Mouse (Mus musculus) forebrain, embryonic 14.5 days (tissue): Measurements from ENCODE around the gene S100a13. TPM values are rescaled to one million over a fixed set of nuclear protein-coding genes. Genes with fewer than 3 reads are reported as not detected.

Source experiments
- ATAC-seq: fragments of 200-750 bp; cut with Nextera tagmentation; 2 replicates; pipeline ENCODE4 v1.8.0; 2017; ENCODE audit warnings: mild to moderate bottlenecking, moderate library complexity
- DNase-seq: peaks from one replicate; pipeline ENCODE4 v3.0.0-alpha.2; 2015; ENCODE audit warnings: low spot score
- H3K27ac ChIP-seq: fragments of 300-500 bp; sonication (generic); 2 replicates; pipeline ENCODE4 v1.5.1; 2014; ENCODE audit warnings: low read depth, mild to moderate bottlenecking, control low read depth, low read length, moderate library complexity
- H3K27me3 ChIP-seq: fragments of 300-500 bp; sonication (generic); replicated peaks from 2 replicates; pipeline ENCODE4 v1.6.1; 2014; ENCODE audit warnings: low read length, control low read depth, mixed read lengths; ENCODE audit not compliant: control insufficient read depth, insufficient read depth
- H3K36me3 ChIP-seq: fragments of 300-500 bp; sonication (generic); 2 replicates; pipeline ENCODE4 v1.6.1; 2014; ENCODE audit warnings: low read length, control low read depth; ENCODE audit not compliant: control insufficient read depth, insufficient read depth
- H3K4me1 ChIP-seq: fragments of 300-500 bp; sonication (generic); 2 replicates; pipeline ENCODE4 v1.6.1; 2014; ENCODE audit warnings: antibody characterized with exemption, low read length, control low read depth; ENCODE audit not compliant: control insufficient read depth, insufficient read depth
- H3K4me2 ChIP-seq: fragments of 300-500 bp; sonication (generic); 2 replicates; pipeline ENCODE4 v1.6.1; 2014; ENCODE audit warnings: mild to moderate bottlenecking, control low read depth, low read length
- H3K4me3 ChIP-seq: fragments of 300-500 bp; sonication (generic); 2 replicates; pipeline ENCODE4 v1.5.1; 2014; ENCODE audit warnings: low read depth, low read length, control low read depth
- H3K9ac ChIP-seq: fragments of 300-500 bp; sonication (generic); 2 replicates; pipeline ENCODE4 v1.6.1; 2014; ENCODE audit warnings: mild to moderate bottlenecking, low read length, control low read depth, moderate library complexity
- H3K9me3 ChIP-seq: fragments of 300-500 bp; sonication (generic); replicated peaks from 2 replicates; pipeline ENCODE4 v1.6.1; 2016; ENCODE audit warnings: low read length, control low read depth, mixed read lengths; ENCODE audit not compliant: control insufficient read depth
- WGBS: fragments of 180-500 bp; shearing (Covaris S2); extraction: QIAGEN DNeasy Blood & Tissue Kit; methylation state at CpG from one replicate; pipeline ENCODE4 v1.1.7; 2014; 5-methylcytosine and 5-hydroxymethylcytosine counted together
- polyA plus RNA-seq: library from polyadenylated mRNA; unstranded; fragments of >200 nt; fragmentation: Nextera tagmentation; extraction: Ambion mirVana; gene quantifications from 2 replicates; pipeline ENCODE4 v1.2.1, GENCODE M21; 2014

S100a13 gene
- polyA plus RNA-seq, 1 experiment from 2014 or later: 11.1 TPM

- Histone ChIP-seq H3K4me1 (peaks cover 6% of the 10 kb centered on the region), H3K9me3 (no peaks in the 10 kb centered on the region), H3K4me3 (no peak overlapping the region), H3K9ac (no peak overlapping the region), H3K4me2 (no peak overlapping the region), H3K27me3 (peaks cover 9% of the 10 kb centered on the region; the same call in 1 of the 2 replicates), H3K27ac (no peak overlapping the region), H3K36me3 (no peaks in the 10 kb centered on the region)
- DNase-seq: no peak
- ATAC-seq: no peak
- whole genome bisulfite sequencing: 79% methylated on average over 9 of the region's 9 CpGs
Observed at GRCm38 (mm10) chr3:90512948-90513642, 1.1 kb upstream of the S100a13 start.

- Histone ChIP-seq H3K9me3 (no peaks in the 10 kb centered on the region), H3K27ac (no peak overlapping the region), H3K27me3 (peaks cover 9% of the 10 kb centered on the region; the same call in 1 of the 2 replicates), H3K4me2 (peak overlapping the region; percentile 60), H3K9ac (peak overlapping the region; percentile 49), H3K36me3 (no peaks in the 10 kb centered on the region), H3K4me3 (peak overlapping the region; percentile 23), H3K4me1 (peaks cover 4% of the 10 kb centered on the region; the same call in 1 of the 2 replicates)
- DNase-seq: peak; percentile 50
- 2% methylated on average over 10 of the region's 10 CpGs for WGBS
- peak; percentile 47 for ATAC-seq
Observed at GRCm38 (mm10) chr3:90514691-90515090, 456 bp downstream of the S100a13 start.

- Histone ChIP-seq H3K4me3 (peak overlapping the region; percentile 23), H3K4me2 (peak overlapping the region; percentile 60), H3K9me3 (no peaks in the 10 kb centered on the region), H3K4me1 (peaks cover 4% of the 10 kb centered on the region; the same call in 1 of the 2 replicates), H3K27me3 (peaks cover 9% of the 10 kb centered on the region; the same call in 1 of the 2 replicates), H3K36me3 (no peaks in the 10 kb centered on the region), H3K27ac (no peak overlapping the region), H3K9ac (no peak overlapping the region)
- ATAC-seq (no peak), DNase-seq (no peak)
- 60% methylated on average over 1 of the region's 1 CpGs for WGBS
Observed at GRCm38 (mm10) chr3:90515242-90515641, 1.0 kb downstream of the S100a13 start.

- no peak for ATAC-seq
Observed at GRCm38 (mm10) chr3:90515789-90516188, 1.6 kb downstream of the S100a13 start.

GRCm38 (mm10) chr3:90517711-90518110, 3.5 kb downstream of the S100a13 start:
- no peak for DNase-seq
- 85% methylated on average over 4 of the region's 4 CpGs for WGBS

More at GRCm38 (mm10) chr3:90515789-90516188, 1.6 kb downstream of the S100a13 start:
- Histone ChIP-seq H3K4me2 (no peak overlapping the region), H3K27me3 (peaks cover 9% of the 10 kb centered on the region; the same call in 1 of the 2 replicates), H3K4me1 (peaks cover 4% of the 10 kb centered on the region; the same call in 1 of the 2 replicates), H3K27ac (no peak overlapping the region), H3K4me3 (no peak overlapping the region), H3K9me3 (no peaks in the 10 kb centered on the region), H3K36me3 (no peaks in the 10 kb centered on the region), H3K9ac (no peak overlapping the region)
- WGBS: 85% methylated on average over 4 of the region's 4 CpGs
- no peak for DNase-seq

GRCm38 (mm10) chr3:90525421-90525820, 11.2 kb downstream of the S100a13 start:
- Histone ChIP-seq H3K27ac (no peak overlapping the region), H3K9ac (no peak overlapping the region), H3K4me1 (no peaks in the 10 kb centered on the region), H3K4me2 (no peak overlapping the region), H3K36me3 (no peaks in the 10 kb centered on the region), H3K4me3 (no peak overlapping the region), H3K9me3 (no peaks in the 10 kb centered on the region), H3K27me3 (no peaks in the 10 kb centered on the region)
- DNase-seq (peak; percentile 46), ATAC-seq (no peak)
- WGBS: 64% methylated on average over 4 of the region's 4 CpGs

More at GRCm38 (mm10) chr3:90517711-90518110, 3.5 kb downstream of the S100a13 start:
- H3K9me3 ChIP-seq: no peaks in the 10 kb centered on the region
- H3K27ac ChIP-seq: no peak overlapping the region
- H3K4me1 ChIP-seq: peaks cover 4% of the 10 kb centered on the region; the same call in 1 of the 2 replicates
- no peak overlapping the region for H3K4me3 ChIP-seq
- no peak overlapping the region for H3K9ac ChIP-seq
- ATAC-seq: no peak
- H3K4me2 ChIP-seq: no peak overlapping the region
- H3K36me3 ChIP-seq: no peaks in the 10 kb centered on the region
- peaks cover 9% of the 10 kb centered on the region; the same call in 1 of the 2 replicates for H3K27me3 ChIP-seq

GRCm38 (mm10) chr3:90526076-90526475, 11.8 kb downstream of the S100a13 start:
- Histone ChIP-seq H3K27ac (no peak overlapping the region), H3K27me3 (no peaks in the 10 kb centered on the region), H3K4me3 (no peak overlapping the region), H3K9ac (no peak overlapping the region), H3K36me3 (no peaks in the 10 kb centered on the region), H3K4me1 (no peaks in the 10 kb centered on the region), H3K9me3 (no peaks in the 10 kb centered on the region), H3K4me2 (no peak overlapping the region)
- DNase-seq (no peak), ATAC-seq (no peak)
- 71% methylated on average over 2 of the region's 2 CpGs for WGBS

- Histone ChIP-seq H3K9me3 (no peaks in the 10 kb centered on the region), H3K27me3 (no peaks in the 10 kb centered on the region), H3K4me2 (no peak within 1 kb of the TSS), H3K4me1 (no peaks in the 10 kb centered on the region), H3K27ac (no peak within 1 kb of the TSS), H3K9ac (no peak within 1 kb of the TSS), H3K36me3 (no peaks in the 10 kb centered on the region), H3K4me3 (no peak within 1 kb of the TSS)
- DNase-seq: no peak
- no peak for ATAC-seq
- WGBS: 66% methylated on average over 5 of the region's 5 CpGs
Observed at GRCm38 (mm10) chr3:90526580-90526979, 12.3 kb downstream of the S100a13 start, which contains the start of gene S100a14. S100a14 (plus strand) TSS chr3:90526856.

- H3K9me3 ChIP-seq: no peaks in the 10 kb centered on the region
- no peak overlapping the region for H3K9ac ChIP-seq
- no peak overlapping the region for H3K4me3 ChIP-seq
- ATAC-seq: no peak
- WGBS: 89% methylated on average over 7 of the region's 7 CpGs
- H3K27me3 ChIP-seq: no peaks in the 10 kb centered on the region
- no peak for DNase-seq
- H3K4me2 ChIP-seq: no peak overlapping the region
- H3K36me3 ChIP-seq: no peaks in the 10 kb centered on the region
- no peaks in the 10 kb centered on the region for H3K4me1 ChIP-seq
- H3K27ac ChIP-seq: no peak overlapping the region
Observed at GRCm38 (mm10) chr3:90527291-90527873, 13.1 kb downstream of the S100a13 start.
